Mouse (Mus musculus): Measurements from ENCODE around the gene Snd1. TPM values are rescaled to one million over a fixed set of nuclear protein-coding genes. Genes with fewer than 3 reads are reported as not detected.

The Snd1 gene
- polyA plus RNA-seq, 1 experiment from 2014 or later = 39.4 TPM

GRCm38 (mm10) chr6:28856789-28857188 lies 381.9 kb downstream of the Snd1 start:
- 69% methylated on average over 4 of the region's 4 CpGs for WGBS
- Histone ChIP-seq H3K36me3 (ENCODE audit: control insufficient read depth, insufficient read depth) (no peaks in the 10 kb centered on the region), H3K9ac (ENCODE audit: low read depth, low read length) (no peak overlapping the region), H3K27ac (ENCODE audit: low read depth, low read length) (no peak overlapping the region), H3K9me3 (ENCODE audit: control insufficient read depth) (no peaks in the 10 kb centered on the region), H3K4me1 (replicated peaks; ENCODE audit: control insufficient read depth, insufficient read depth, low read length) (0 out of 2 replicates have a peak, but pooled peaks cover 6% of the 10 kb centered on the region), H3K27me3 (replicated peaks; ENCODE audit: control insufficient read depth, insufficient read depth, low read length) (no peaks in the 10 kb centered on the region), H3K4me2 (replicated peaks; ENCODE audit: low read depth) (no peak overlapping the region), H3K4me3 (ENCODE audit: low read depth, low read length) (no peak overlapping the region)
- no peak for TF ChIP-seq CTCF (IDR thresholded peaks at IDR 0.05; ENCODE audit: low read depth)
- ATAC-seq = no peak

- Histone ChIP-seq H3K4me2 (replicated peaks; ENCODE audit: low read depth) (no peak overlapping the region), H3K27me3 (replicated peaks; ENCODE audit: control insufficient read depth, insufficient read depth, low read length) (no peaks in the 10 kb centered on the region), H3K9me3 (ENCODE audit: control insufficient read depth) (no peaks in the 10 kb centered on the region), H3K27ac (ENCODE audit: low read depth, low read length) (no peak overlapping the region), H3K9ac (ENCODE audit: low read depth, low read length) (no peak overlapping the region), H3K4me3 (ENCODE audit: low read depth, low read length) (no peak overlapping the region), H3K36me3 (ENCODE audit: control insufficient read depth, insufficient read depth) (no peaks in the 10 kb centered on the region), H3K4me1 (replicated peaks; ENCODE audit: control insufficient read depth, insufficient read depth, low read length) (0 out of 2 replicates have a peak, but pooled peaks cover 6% of the 10 kb centered on the region)
- TF ChIP-seq CTCF (IDR thresholded peaks at IDR 0.05; ENCODE audit: low read depth) = no peak
- ATAC-seq = no peak
- WGBS = 57% methylated on average over 2 of the region's 2 CpGs
Observed at GRCm38 (mm10) chr6:28857198-28858180, 382.6 kb downstream of the Snd1 start.

- no peak for TF ChIP-seq CTCF (IDR thresholded peaks at IDR 0.05; ENCODE audit: low read depth)
- WGBS = 93% methylated on average over 2 of the region's 2 CpGs
- no peak overlapping the region for H3K4me2 ChIP-seq (replicated peaks; ENCODE audit: low read depth)
- H3K4me3 ChIP-seq (ENCODE audit: low read depth, low read length) = no peak overlapping the region
- no peaks in the 10 kb centered on the region for H3K9me3 ChIP-seq (ENCODE audit: control insufficient read depth)
- no peak overlapping the region for H3K27ac ChIP-seq (ENCODE audit: low read depth, low read length)
- 0 out of 2 replicates have a peak, but pooled peaks cover 6% of the 10 kb centered on the region for H3K4me1 ChIP-seq (replicated peaks; ENCODE audit: control insufficient read depth, insufficient read depth, low read length)
- no peak overlapping the region for H3K9ac ChIP-seq (ENCODE audit: low read depth, low read length)
- H3K27me3 ChIP-seq (replicated peaks; ENCODE audit: control insufficient read depth, insufficient read depth, low read length) = no peaks in the 10 kb centered on the region
- no peaks in the 10 kb centered on the region for H3K36me3 ChIP-seq (ENCODE audit: control insufficient read depth, insufficient read depth)
- no peak for ATAC-seq
Observed at GRCm38 (mm10) chr6:28859094-28859493, 384.2 kb downstream of the Snd1 start.

GRCm38 (mm10) chr6:28860450-28860849 lies 385.5 kb downstream of the Snd1 start:
- no peak overlapping the region for H3K27ac ChIP-seq (ENCODE audit: low read depth, low read length)
- H3K4me1 ChIP-seq (replicated peaks; ENCODE audit: control insufficient read depth, insufficient read depth, low read length) = 0 out of 2 replicates have a peak, but pooled peaks cover 6% of the 10 kb centered on the region
- ATAC-seq = no peak
- H3K27me3 ChIP-seq (replicated peaks; ENCODE audit: control insufficient read depth, insufficient read depth, low read length) = no peaks in the 10 kb centered on the region
- no peak for TF ChIP-seq CTCF (IDR thresholded peaks at IDR 0.05; ENCODE audit: low read depth)
- H3K4me3 ChIP-seq (ENCODE audit: low read depth, low read length) = no peak overlapping the region
- 74% methylated on average over 2 of the region's 2 CpGs for WGBS
- no peaks in the 10 kb centered on the region for H3K36me3 ChIP-seq (ENCODE audit: control insufficient read depth, insufficient read depth)
- no peaks in the 10 kb centered on the region for H3K9me3 ChIP-seq (ENCODE audit: control insufficient read depth)
- H3K9ac ChIP-seq (ENCODE audit: low read depth, low read length) = no peak overlapping the region
- H3K4me2 ChIP-seq (replicated peaks; ENCODE audit: low read depth) = no peak overlapping the region

GRCm38 (mm10) chr6:28860922-28861321 lies 386.0 kb downstream of the Snd1 start:
- H3K9ac ChIP-seq (ENCODE audit: low read depth, low read length) = no peak overlapping the region
- no peak overlapping the region for H3K4me2 ChIP-seq (replicated peaks; ENCODE audit: low read depth)
- 0 out of 2 replicates have a peak, but pooled peaks cover 6% of the 10 kb centered on the region for H3K4me1 ChIP-seq (replicated peaks; ENCODE audit: control insufficient read depth, insufficient read depth, low read length)
- no peaks in the 10 kb centered on the region for H3K27me3 ChIP-seq (replicated peaks; ENCODE audit: control insufficient read depth, insufficient read depth, low read length)
- 48% methylated on average over 2 of the region's 2 CpGs for WGBS
- H3K4me3 ChIP-seq (ENCODE audit: low read depth, low read length) = no peak overlapping the region
- no peak for ATAC-seq
- H3K27ac ChIP-seq (ENCODE audit: low read depth, low read length) = no peak overlapping the region
- no peaks in the 10 kb centered on the region for H3K9me3 ChIP-seq (ENCODE audit: control insufficient read depth)
- no peak for TF ChIP-seq CTCF (IDR thresholded peaks at IDR 0.05; ENCODE audit: low read depth)
- no peaks in the 10 kb centered on the region for H3K36me3 ChIP-seq (ENCODE audit: control insufficient read depth, insufficient read depth)

- Histone ChIP-seq H3K4me1 (replicated peaks; ENCODE audit: control insufficient read depth, insufficient read depth, low read length) (peaks cover 7% of the 10 kb centered on the region; the same call in 1 of the 2 replicates), H3K9ac (ENCODE audit: low read depth, low read length) (no peak overlapping the region), H3K4me2 (replicated peaks; ENCODE audit: low read depth) (no peak overlapping the region), H3K36me3 (ENCODE audit: control insufficient read depth, insufficient read depth) (no peaks in the 10 kb centered on the region), H3K27ac (ENCODE audit: low read depth, low read length) (no peak overlapping the region), H3K4me3 (ENCODE audit: low read depth, low read length) (no peak overlapping the region), H3K27me3 (replicated peaks; ENCODE audit: control insufficient read depth, insufficient read depth, low read length) (no peaks in the 10 kb centered on the region), H3K9me3 (ENCODE audit: control insufficient read depth) (no peaks in the 10 kb centered on the region)
- 62% methylated on average over 8 of the region's 8 CpGs for WGBS
- ATAC-seq = no peak
- TF ChIP-seq CTCF (IDR thresholded peaks at IDR 0.05; ENCODE audit: low read depth) = no peak
Observed at GRCm38 (mm10) chr6:28862304-28862703, 387.4 kb downstream of the Snd1 start.
